Mouse (Mus musculus) small intestine, adult 2 months (tissue): Measurements from ENCODE around the gene Gm49661.

Experiments
- CTCF ChIP-seq: fragments of 200-500 bp; IDR thresholded peaks from 2 replicates; pipeline ENCODE4 v1.5.1; 2012; ENCODE audit warnings: low read depth, mild to moderate bottlenecking, control low read depth, inconsistent platforms, low read length, moderate library complexity, mixed read lengths; ENCODE audit not compliant: insufficient replicate concordance, insufficient read length; ENCODE audit errors: extremely low read depth
- POLR2A ChIP-seq: fragments of 200-500 bp; IDR thresholded peaks from 2 replicates; pipeline ENCODE4 v1.6.1; 2012; ENCODE audit warnings: low read depth, mild to moderate bottlenecking, control low read depth, inconsistent platforms, low read length, moderate library complexity

GRCm38 (mm10) chr8:85014431-85014830 lies 45.2 kb upstream of the Gm49661 start, which contains the start of gene Best2:
- TF ChIP-seq POLR2A: no peak
- TF ChIP-seq CTCF: no peak
